Mouse (Mus musculus): ENCODE results near the gene Nid1. TPM values are rescaled to one million over a fixed set of nuclear protein-coding genes. Genes with fewer than 3 reads are reported as not detected.

Gene Nid1
- polyA plus RNA-seq, 1 experiment from 2014 or later: 32.4 TPM

DNA sequence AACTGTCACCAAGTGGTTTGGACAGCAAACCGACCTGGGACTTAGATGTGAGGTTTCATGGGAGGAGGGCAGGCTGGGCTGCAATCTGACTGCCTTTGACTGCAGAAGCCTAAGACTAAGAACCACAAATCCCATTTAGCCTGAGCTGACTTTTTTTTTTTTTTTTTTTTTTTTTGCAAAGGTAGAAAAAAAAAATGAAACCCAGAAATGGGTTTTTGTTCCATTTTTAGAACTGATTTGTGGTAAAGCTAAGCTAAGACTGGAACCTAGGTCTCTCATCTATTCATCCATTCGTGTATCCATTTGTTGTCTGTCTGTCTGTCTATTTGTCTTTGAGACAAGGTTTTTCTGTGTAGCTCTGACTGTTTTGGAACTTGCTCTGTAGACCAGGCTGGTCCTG is 120.9 kb downstream of the Nid1 start:
- H3K36me3 ChIP-seq (replicated peaks): no peaks in the 10 kb centered on the region
- no peaks in the 10 kb centered on the region for H3K4me1 ChIP-seq
- H3K27ac ChIP-seq: no peak overlapping the region
- H3K4me3 ChIP-seq (replicated peaks): no peak overlapping the region
- H3K9me3 ChIP-seq: no peaks in the 10 kb centered on the region
- no peak overlapping the region for H3K4me2 ChIP-seq
- no peak for ATAC-seq (ENCODE audit: low FRiP score)
- no peaks in the 10 kb centered on the region for H3K27me3 ChIP-seq
- 75% methylated on average over 2 of the region's 2 CpGs for WGBS
- no peak overlapping the region for H3K9ac ChIP-seq

DNA sequence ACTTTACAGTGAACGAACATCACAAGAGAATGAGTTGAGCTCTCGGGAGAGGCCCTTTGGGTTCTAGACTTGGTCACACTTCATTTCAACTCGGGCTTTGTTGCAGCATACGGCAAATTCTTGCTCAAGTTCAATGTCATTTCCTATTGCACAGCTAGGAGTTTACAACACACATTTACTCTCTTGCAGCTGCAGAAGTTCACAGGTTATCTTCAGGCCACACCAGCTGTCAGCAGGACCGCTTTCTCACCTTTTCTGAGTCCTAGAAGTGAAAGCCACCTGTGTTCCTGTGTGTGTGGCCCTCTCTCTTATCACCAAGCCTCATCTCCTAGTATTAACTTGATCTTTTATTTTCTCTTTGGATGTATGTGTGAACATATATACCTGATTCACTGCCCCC is 121.5 kb downstream of the Nid1 start:
- Histone ChIP-seq H3K4me3 (replicated peaks) (no peak overlapping the region), H3K36me3 (replicated peaks) (no peaks in the 10 kb centered on the region), H3K4me1 (no peaks in the 10 kb centered on the region), H3K9ac (no peak overlapping the region), H3K27ac (no peak overlapping the region), H3K4me2 (no peak overlapping the region), H3K9me3 (no peaks in the 10 kb centered on the region), H3K27me3 (no peaks in the 10 kb centered on the region)
- WGBS: 87% methylated on average over 5 of the region's 5 CpGs
- ATAC-seq (ENCODE audit: low FRiP score): no peak

Other genes with a start within 250 kb of the Nid1 start
- 27.2 and 28.3 TPM in 2 replicates for gene Gpr137b, start 43.5 kb upstream of the Nid1 start, polyA plus RNA-seq (2016; fragmentation: Nextera tagmentation; extraction: Ambion mirVana)
- 4.6 and 5.7 TPM in 2 replicates for gene Lyst, start 152.8 kb downstream of the Nid1 start, polyA plus RNA-seq (2016; fragmentation: Nextera tagmentation; extraction: Ambion mirVana)

Measured in forebrain, embryonic 12.5 days (tissue).